Mouse (Mus musculus) heart, embryonic 16.5 days (tissue): ENCODE results near the gene Slc9a9. TPM values are rescaled to one million over a fixed set of nuclear protein-coding genes. Genes with fewer than 3 reads are reported as not detected.
A peak's percentile ranks its signal among the peaks of the same experiment; 100 is the strongest.
"Not testable (repeated sequence)": the region's sequence is repeated elsewhere in the genome, so short reads cannot be mapped to it uniquely, and the experiment has no call there.

Experiments
- ATAC-seq: fragments of 200-750 bp; cut with Nextera tagmentation; replicated peaks from 2 replicates; pipeline ENCODE4 v1.8.0; 2017; ENCODE audit warnings: moderate number of reproducible peaks; ENCODE audit not compliant: insufficient read depth, low FRiP score; ENCODE audit errors: extremely low read depth
- H3K27ac ChIP-seq: fragments of 300-500 bp; sonication (generic); 2 replicates; pipeline ENCODE4 v1.5.1; 2014; ENCODE audit warnings: mild to moderate bottlenecking, low read length, control low read depth, moderate library complexity
- H3K27me3 ChIP-seq: fragments of 300-500 bp; sonication (generic); 2 replicates; pipeline ENCODE4 v1.6.1; 2014; ENCODE audit warnings: low read length, mixed read lengths; ENCODE audit not compliant: control insufficient read depth, insufficient read depth
- H3K36me3 ChIP-seq: fragments of 300-500 bp; sonication (generic); 2 replicates; pipeline ENCODE4 v1.6.1; 2014; ENCODE audit not compliant: control insufficient read depth, insufficient read depth
- H3K4me1 ChIP-seq: fragments of 300-500 bp; sonication (generic); 2 replicates; pipeline ENCODE4 v1.6.1; 2014; ENCODE audit warnings: low read length, mixed read lengths; ENCODE audit not compliant: control insufficient read depth, insufficient read depth
- H3K4me2 ChIP-seq: fragments of 300-500 bp; sonication (generic); 2 replicates; pipeline ENCODE4 v1.6.1; 2014; ENCODE audit warnings: low read depth, mild to moderate bottlenecking, control low read depth, low read length
- H3K4me3 ChIP-seq: fragments of 300-500 bp; sonication (generic); 2 replicates; pipeline ENCODE4 v1.5.1; 2014; ENCODE audit warnings: mild to moderate bottlenecking, control low read depth, low read length
- H3K9ac ChIP-seq: fragments of 300-500 bp; sonication (generic); 2 replicates; pipeline ENCODE4 v1.6.1; 2014; ENCODE audit warnings: low read length, control low read depth
- H3K9me3 ChIP-seq: fragments of 300-500 bp; sonication (generic); replicated peaks from 2 replicates; pipeline ENCODE4 v1.6.1; 2016; ENCODE audit warnings: low read length; ENCODE audit not compliant: control insufficient read depth
- WGBS: fragments of 180-500 bp; shearing (Covaris S2); extraction: QIAGEN DNeasy Blood & Tissue Kit; methylation state at CpG from one replicate; pipeline ENCODE4 v1.1.7; 2014; 5-methylcytosine and 5-hydroxymethylcytosine counted together
- polyA plus RNA-seq: library from polyadenylated mRNA; unstranded; fragments of >200 nt; fragmentation: Nextera tagmentation; extraction: Ambion mirVana; gene quantifications from 2 replicates; pipeline ENCODE4 v1.2.1, GENCODE M21; 2015

Slc9a9 gene
- polyA plus RNA-seq: 4.5 and 6.3 TPM in 2 replicates

DNA sequence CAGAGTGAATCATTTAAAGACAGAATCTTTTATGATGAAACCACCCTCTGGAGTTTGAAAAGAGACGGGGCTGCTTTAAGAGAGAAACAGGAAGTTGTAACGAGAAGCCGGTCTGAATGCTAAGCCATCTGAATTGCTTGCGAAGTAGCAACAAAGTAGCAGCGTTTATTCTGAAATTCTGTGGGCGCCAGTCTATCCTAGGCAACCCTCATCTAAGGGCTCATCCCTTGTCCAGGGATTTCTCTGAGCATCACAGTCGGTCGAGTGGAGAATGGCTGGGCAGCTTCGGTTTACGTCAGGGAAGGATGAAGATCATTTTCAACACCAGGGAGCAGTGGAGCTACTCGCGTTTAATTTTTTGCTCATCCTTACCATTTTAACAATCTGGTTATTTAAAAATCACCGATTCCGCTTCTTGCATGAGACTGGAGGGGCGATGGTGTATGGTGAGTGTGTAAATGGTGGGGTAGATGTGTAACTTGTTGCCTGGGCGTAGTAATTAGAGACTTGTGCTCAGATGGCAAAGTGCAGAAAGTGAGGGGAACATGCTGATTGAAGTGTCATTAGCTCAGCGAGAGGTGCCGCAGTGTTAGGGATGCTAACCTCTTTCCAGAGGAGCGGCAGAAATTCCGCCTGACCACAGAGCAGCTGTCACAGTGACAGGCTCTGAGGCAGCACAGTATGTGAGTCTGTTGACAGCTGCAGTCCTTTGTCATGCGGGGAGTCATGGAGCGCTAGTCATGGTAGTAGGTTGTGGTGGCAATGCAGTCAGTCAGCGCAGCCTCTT lies at the start of gene Slc9a9:
Gene Slc9a9, plus strand, starts transcription at position 119 of the 787 bp plus-strand sequence.
- Histone ChIP-seq H3K9ac (peak within 1 kb of the TSS; percentile 70), H3K4me1 (no peaks in the 10 kb centered on the region), H3K4me3 (peak within 1 kb of the TSS; percentile 73), H3K36me3 (no peaks in the 10 kb centered on the region), H3K27ac (peak within 1 kb of the TSS; percentile 71), H3K27me3 (no peaks in the 10 kb centered on the region), H3K4me2 (peak within 1 kb of the TSS; percentile 85), H3K9me3 (no peaks in the 10 kb centered on the region)
- peak; percentile 42 for ATAC-seq
- 1% methylated on average over 23 of the region's 23 CpGs for WGBS

DNA sequence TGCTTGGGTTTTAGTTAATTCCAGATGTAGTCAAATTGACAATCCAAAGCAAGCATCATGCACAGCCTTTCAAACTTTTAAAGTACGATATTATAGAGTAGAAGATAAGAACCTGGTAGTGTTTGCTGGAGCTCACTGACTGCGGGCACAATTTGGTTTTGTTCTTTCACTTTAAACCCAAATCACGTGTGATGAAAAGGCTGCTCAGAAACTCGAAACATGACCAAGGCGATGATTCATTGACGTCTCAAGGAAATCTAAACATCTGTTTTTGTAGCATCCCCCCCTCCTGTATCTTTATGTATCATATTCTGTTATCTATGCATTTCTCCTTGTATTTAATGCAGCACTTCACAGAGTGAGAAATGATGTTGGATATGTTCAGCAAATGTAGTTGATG lies 49.4 kb upstream of the Slc9a9 start:
- Histone ChIP-seq H3K4me2 (no peak overlapping the region), H3K9me3 (no peaks in the 10 kb centered on the region), H3K27me3 (no peaks in the 10 kb centered on the region), H3K36me3 (no peaks in the 10 kb centered on the region), H3K9ac (no peak overlapping the region), H3K4me3 (no peak overlapping the region), H3K4me1 (peaks cover 17% of the 10 kb centered on the region), H3K27ac (no peak overlapping the region; the same call in 1 of the 2 replicates)
- no peak for ATAC-seq
- WGBS: 79% methylated on average over 6 of the region's 6 CpGs

DNA sequence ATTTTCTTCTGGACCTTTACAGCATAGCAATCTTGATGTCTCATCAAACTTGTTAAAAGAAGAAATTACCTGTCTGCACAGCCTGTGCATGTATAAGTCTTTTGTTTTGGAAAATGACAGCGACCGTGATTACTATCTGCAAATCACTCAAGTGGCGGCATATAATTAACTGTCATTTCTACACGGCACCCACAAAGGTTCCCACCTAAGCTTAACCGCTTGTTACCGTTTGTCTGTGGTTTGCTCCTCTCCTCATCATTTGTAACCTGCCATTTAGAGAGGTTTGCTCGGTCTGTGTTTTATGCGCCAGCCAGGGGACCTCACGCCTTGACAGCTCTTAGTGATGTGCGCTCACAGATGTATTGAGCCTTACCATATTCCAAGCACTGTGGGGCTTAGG lies 48.9 kb upstream of the Slc9a9 start:
- H3K9ac ChIP-seq: no peak overlapping the region
- 83% methylated on average over 10 of the region's 10 CpGs for WGBS
- H3K36me3 ChIP-seq: no peaks in the 10 kb centered on the region
- no peak overlapping the region for H3K4me2 ChIP-seq
- no peaks in the 10 kb centered on the region for H3K27me3 ChIP-seq
- peaks cover 12% of the 10 kb centered on the region for H3K4me1 ChIP-seq
- H3K9me3 ChIP-seq: no peaks in the 10 kb centered on the region
- H3K4me3 ChIP-seq: no peak overlapping the region
- no peak for ATAC-seq
- no peak overlapping the region for H3K27ac ChIP-seq

DNA sequence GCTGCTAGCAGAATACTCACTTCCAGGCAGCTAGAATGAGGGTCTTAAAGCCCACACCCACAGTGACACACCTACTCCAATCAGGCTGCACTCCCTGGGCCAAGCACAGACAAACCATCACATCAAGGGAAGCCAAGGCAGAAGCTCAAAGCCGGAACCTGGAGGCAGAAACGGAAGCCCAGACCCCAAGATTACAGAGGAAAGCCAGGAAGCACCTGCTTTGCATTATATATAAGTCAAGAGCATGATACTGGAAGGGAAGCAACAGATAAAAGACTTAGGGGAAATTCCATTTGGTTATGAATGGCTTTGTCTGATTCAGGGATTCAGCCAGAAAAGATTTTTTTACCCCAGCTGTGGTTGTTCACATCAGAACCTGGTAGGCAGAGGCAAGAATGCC lies 47.8 kb upstream of the Slc9a9 start:
- no peaks in the 10 kb centered on the region for H3K27me3 ChIP-seq
- H3K4me1 ChIP-seq: peaks cover 11% of the 10 kb centered on the region
- H3K4me2 ChIP-seq: no peak overlapping the region
- 54% methylated on average over 2 of the region's 2 CpGs for WGBS
- H3K9ac ChIP-seq: no peak overlapping the region
- H3K36me3 ChIP-seq: no peaks in the 10 kb centered on the region
- H3K9me3 ChIP-seq: no peaks in the 10 kb centered on the region
- H3K27ac ChIP-seq: no peak overlapping the region
- ATAC-seq: peak; percentile 33; the same call in 1 of the 2 replicates
- H3K4me3 ChIP-seq: no peak overlapping the region

DNA sequence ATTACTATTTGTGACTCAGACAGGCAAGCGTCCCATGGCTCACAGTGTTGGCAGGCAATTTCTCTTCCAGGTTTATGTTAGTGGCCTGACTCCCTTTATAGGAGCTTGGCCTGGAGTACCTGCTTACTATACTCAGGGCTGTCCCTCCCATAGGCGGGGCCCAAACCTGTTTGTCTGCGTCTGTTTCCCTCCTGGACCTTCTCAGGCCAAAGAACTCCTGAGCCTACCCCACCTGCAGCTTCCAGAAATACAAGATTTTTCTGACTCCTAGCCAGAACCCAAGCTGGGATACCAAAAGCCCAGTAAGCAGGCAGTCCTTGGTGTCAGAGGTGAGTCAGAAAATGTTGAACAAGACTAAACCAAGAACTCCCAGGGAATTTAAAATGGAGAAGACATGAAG lies 43.0 kb upstream of the Slc9a9 start:
- Histone ChIP-seq H3K9me3 (peaks cover 5% of the 10 kb centered on the region), H3K27ac (no peak overlapping the region), H3K4me1 (peaks cover 5% of the 10 kb centered on the region), H3K4me2 (no peak overlapping the region), H3K36me3 (no peaks in the 10 kb centered on the region), H3K27me3 (no peaks in the 10 kb centered on the region), H3K4me3 (no peak overlapping the region), H3K9ac (no peak overlapping the region)
- no peak for ATAC-seq
- 81% methylated on average over 3 of the region's 3 CpGs for WGBS

DNA sequence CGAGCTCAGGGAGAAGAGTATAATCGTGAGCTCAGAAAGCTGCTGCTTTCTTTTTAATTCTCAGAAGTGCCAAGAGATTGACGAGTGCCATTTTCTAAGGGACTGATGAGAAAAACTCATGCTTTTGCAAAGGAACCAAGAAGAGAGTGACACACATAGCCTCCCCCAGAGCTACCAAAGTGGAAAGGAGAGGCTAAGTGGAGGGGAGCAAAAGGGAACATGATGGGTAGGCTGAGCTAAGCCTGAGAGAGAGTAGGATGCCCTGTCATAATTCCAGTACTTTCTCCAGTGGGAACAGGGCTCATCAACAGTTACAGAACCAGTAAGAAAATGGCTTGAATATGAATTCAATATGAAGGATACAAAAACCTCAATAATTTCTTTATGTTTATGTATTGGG lies 40.8 kb upstream of the Slc9a9 start:
- Histone ChIP-seq H3K9me3 (peaks cover 5% of the 10 kb centered on the region), H3K4me2 (no peak overlapping the region), H3K4me3 (no peak overlapping the region), H3K4me1 (no peaks in the 10 kb centered on the region), H3K36me3 (no peaks in the 10 kb centered on the region), H3K9ac (no peak overlapping the region), H3K27ac (no peak overlapping the region), H3K27me3 (no peaks in the 10 kb centered on the region)
- ATAC-seq: no peak
- WGBS: 74% methylated on average over 3 of the region's 3 CpGs

DNA sequence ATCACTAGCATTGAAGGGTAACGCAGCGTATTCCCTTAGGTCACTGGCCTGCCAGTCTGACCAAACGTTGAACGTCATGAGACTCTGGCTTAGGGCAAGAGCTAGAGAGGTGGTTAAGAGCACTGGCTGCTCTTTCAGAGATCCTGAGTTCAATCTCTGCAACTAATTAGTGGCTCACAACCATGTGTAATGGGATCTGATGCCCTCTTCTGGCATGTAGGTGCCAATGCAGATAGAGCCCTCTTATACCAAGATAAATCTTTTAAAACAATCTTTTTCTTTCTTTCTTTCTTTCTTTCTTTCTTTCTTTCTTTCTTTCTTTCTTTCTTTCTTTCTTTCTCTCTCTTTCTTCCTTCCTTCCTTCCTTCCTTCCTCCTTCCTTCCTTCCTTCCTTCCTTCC lies 35.4 kb upstream of the Slc9a9 start:
- H3K4me3 ChIP-seq, H3K9ac ChIP-seq, H3K27ac ChIP-seq, ATAC-seq, H3K4me1 ChIP-seq, H3K9me3 ChIP-seq, H3K36me3 ChIP-seq, H3K27me3 ChIP-seq, H3K4me2 ChIP-seq: not testable (repeated sequence)
- 97% methylated on average over 4 of the region's 4 CpGs for WGBS

DNA sequence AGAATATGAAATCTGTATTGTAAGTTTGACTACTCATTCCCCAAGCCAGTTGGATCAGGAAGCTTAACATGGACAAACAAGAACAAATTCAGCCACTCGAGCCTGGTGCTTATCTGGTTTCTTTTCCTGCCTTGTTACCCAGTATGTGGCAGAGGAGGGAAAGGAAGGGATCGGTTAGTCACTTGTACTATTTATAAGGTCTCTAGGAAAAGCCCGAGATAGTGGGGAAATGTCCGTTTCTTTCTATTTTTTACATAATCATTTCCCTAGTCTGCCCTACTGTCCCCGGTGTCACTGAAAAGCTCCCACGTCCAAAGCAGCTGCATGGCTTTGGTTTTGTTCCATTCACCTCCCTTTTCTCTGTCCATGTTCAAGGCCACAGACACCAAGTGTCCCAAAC lies 24.1 kb upstream of the Slc9a9 start:
- Histone ChIP-seq H3K4me2 (no peak overlapping the region), H3K4me1 (no peaks in the 10 kb centered on the region), H3K9ac (no peak overlapping the region), H3K27ac (no peak overlapping the region), H3K36me3 (no peaks in the 10 kb centered on the region), H3K27me3 (no peaks in the 10 kb centered on the region), H3K4me3 (no peak overlapping the region), H3K9me3 (no peaks in the 10 kb centered on the region)
- no peak for ATAC-seq
- 29% methylated on average over 6 of the region's 6 CpGs for WGBS

DNA sequence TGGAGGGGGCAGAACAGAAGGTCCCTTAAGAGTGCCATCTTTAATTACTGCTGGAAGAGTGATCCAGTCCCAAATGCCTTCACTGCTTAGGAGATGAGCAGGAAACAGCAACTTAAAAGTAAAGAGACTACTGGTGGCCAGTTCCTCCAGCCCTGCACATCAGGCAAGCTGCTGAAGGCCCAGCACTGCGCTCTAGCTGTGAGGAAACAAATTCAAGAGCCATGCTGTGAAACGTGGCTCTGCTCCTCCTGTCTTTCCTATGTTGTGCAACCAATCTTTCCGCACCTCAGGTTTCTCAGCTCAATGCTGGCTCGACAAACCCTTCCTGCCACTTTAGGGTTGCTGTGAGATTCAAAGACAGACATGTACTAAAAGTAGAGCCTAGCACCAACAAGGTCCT lies 22.3 kb upstream of the Slc9a9 start:
- no peak for ATAC-seq
- no peaks in the 10 kb centered on the region for H3K36me3 ChIP-seq
- H3K9ac ChIP-seq: no peak overlapping the region
- H3K9me3 ChIP-seq: 0 out of 2 replicates have a peak, but pooled peaks cover 2% of the 10 kb centered on the region
- no peaks in the 10 kb centered on the region for H3K4me1 ChIP-seq
- H3K27ac ChIP-seq: no peak overlapping the region
- H3K4me3 ChIP-seq: no peak overlapping the region
- WGBS: 49% methylated on average over 4 of the region's 4 CpGs
- H3K27me3 ChIP-seq: no peaks in the 10 kb centered on the region
- no peak overlapping the region for H3K4me2 ChIP-seq
